Mouse (Mus musculus): ENCODE results near the gene Ell3.

- TF ChIP-seq CTCF (IDR thresholded peaks at IDR 0.05; ENCODE audit: low read depth, low read length): no peak
- no peak for TF ChIP-seq EP300 (IDR thresholded peaks at IDR 0.05; ENCODE audit: insufficient read depth, low read depth, low read length)
- TF ChIP-seq POLR2A (IDR thresholded peaks at IDR 0.05; ENCODE audit: insufficient read depth, low read length): no peak
These were observed 30.1 kb upstream of the Ell3 start for GRCm38 (mm10) chr2:121474180-121474535.

Data from ES-Bruce4 (cell line).